Mouse (Mus musculus) CH12.LX (cell line): ENCODE results near the gene Tlr3.

Experiments
- BHLHE40 ChIP-seq: IDR thresholded peaks from 2 replicates; pipeline ENCODE4 v1.6.1; 2011; ENCODE audit warnings: mild to moderate bottlenecking, low read depth, low read length, improper control_type of control experiment
- CHD2 ChIP-seq: IDR thresholded peaks from 2 replicates; pipeline ENCODE4 v1.6.1; 2011; ENCODE audit warnings: low read length, improper control_type of control experiment
- CTCF ChIP-seq, 2 experiments: IDR thresholded peaks in 1 of 2; conservative IDR thresholded peaks in 1 of 2; 2 replicates each; pipeline ENCODE4 v1.5.1; 2011 to 2012; ENCODE audit warnings: low read depth in 2 of 2, low read length in 2 of 2, improper control_type of control experiment in 1 of 2, inconsistent platforms in 1 of 2, mild to moderate bottlenecking in 1 of 2, moderate library complexity in 1 of 2
- EP300 ChIP-seq: IDR thresholded peaks from 2 replicates; pipeline ENCODE4 v1.6.1; 2011; ENCODE audit warnings: low read length, improper control_type of control experiment
- MAFK ChIP-seq: IDR thresholded peaks from 2 replicates; pipeline ENCODE4 v1.6.1; 2011; ENCODE audit warnings: low read length, improper control_type of control experiment; ENCODE audit not compliant: insufficient replicate concordance
- POLR2A ChIP-seq: IDR thresholded peaks from 2 replicates; pipeline ENCODE4 v1.6.1; 2011; ENCODE audit warnings: low read depth, mild to moderate bottlenecking, improper control_type of control experiment, low read length
- POLR2AphosphoS2 ChIP-seq: IDR thresholded peaks from 2 replicates; pipeline ENCODE4 v1.6.1; 2011; ENCODE audit warnings: low read depth, low read length, improper control_type of control experiment

GRCm38 (mm10) chr8:45367154-45367553 is 43.7 kb downstream of the Tlr3 start:
- no peak for TF ChIP-seq CTCF (conservative IDR thresholded peaks at IDR 0.05 in 1 of 2, IDR thresholded peaks at IDR 0.05 in 1 of 2; ENCODE audit: low read depth in 2 of 2, low read length in 2 of 2)
- TF ChIP-seq POLR2A = no peak
- no peak for TF ChIP-seq MAFK
- no peak for TF ChIP-seq CHD2
- no peak for TF ChIP-seq EP300
- no peak for TF ChIP-seq BHLHE40
- TF ChIP-seq POLR2AphosphoS2 = no peak
